Mouse (Mus musculus): ENCODE measurements around the gene Dst. TPM values are rescaled to one million over a fixed set of nuclear protein-coding genes. Genes with fewer than 3 reads are reported as not detected.

The Dst gene
- polyA plus RNA-seq, 1 experiment: 55.8 TPM

- Histone ChIP-seq H3K4me3 (ENCODE audit: insufficient read depth, low read depth, low read length) (no peak overlapping the region), H3K27me3 (replicated peaks; ENCODE audit: control insufficient read depth, insufficient read depth, low read length) (no peaks in the 10 kb centered on the region), H3K27ac (ENCODE audit: insufficient read depth, low read depth, low read length) (no peak overlapping the region), H3K36me3 (ENCODE audit: control insufficient read depth, insufficient read depth, low read length) (no peaks in the 10 kb centered on the region), H3K4me1 (ENCODE audit: control insufficient read depth, insufficient read depth, low read length) (no peaks in the 10 kb centered on the region)
- peak; percentile 39 for DNase-seq
- 11% methylated on average over 18 of the region's 18 CpGs for WGBS
- TF ChIP-seq POLR2A (IDR thresholded peaks at IDR 0.05; ENCODE audit: low read depth, low read length): no peak
- no peak for TF ChIP-seq CTCF (conservative IDR thresholded peaks at IDR 0.05; ENCODE audit: insufficient read depth, insufficient read length, low read depth, low read length)
Observed at GRCm38 (mm10) chr1:33883102-33883839, 24.8 kb upstream of the Dst start.

GRCm38 (mm10) chr1:33892784-33893183 lies 15.2 kb upstream of the Dst start:
- no peaks in the 10 kb centered on the region for H3K4me1 ChIP-seq (ENCODE audit: control insufficient read depth, insufficient read depth, low read length)
- no peak overlapping the region for H3K4me3 ChIP-seq (ENCODE audit: insufficient read depth, low read depth, low read length)
- no peak overlapping the region for H3K27ac ChIP-seq (ENCODE audit: insufficient read depth, low read depth, low read length)
- DNase-seq: peak; percentile 46
- no peaks in the 10 kb centered on the region for H3K36me3 ChIP-seq (ENCODE audit: control insufficient read depth, insufficient read depth, low read length)
- H3K27me3 ChIP-seq (replicated peaks; ENCODE audit: control insufficient read depth, insufficient read depth, low read length): no peaks in the 10 kb centered on the region; the same call in 1 of the 2 replicates
- TF ChIP-seq POLR2A (IDR thresholded peaks at IDR 0.05; ENCODE audit: low read depth, low read length) (no peak), CTCF (conservative IDR thresholded peaks at IDR 0.05; ENCODE audit: insufficient read depth, insufficient read length, low read depth, low read length) (peak; percentile 44)
- WGBS: 61% methylated on average over 10 of the region's 10 CpGs

- Histone ChIP-seq H3K27ac (ENCODE audit: insufficient read depth, low read depth, low read length) (no peak overlapping the region), H3K4me1 (ENCODE audit: control insufficient read depth, insufficient read depth, low read length) (no peaks in the 10 kb centered on the region), H3K4me3 (ENCODE audit: insufficient read depth, low read depth, low read length) (no peak overlapping the region), H3K27me3 (replicated peaks; ENCODE audit: control insufficient read depth, insufficient read depth, low read length) (no peaks in the 10 kb centered on the region), H3K36me3 (ENCODE audit: control insufficient read depth, insufficient read depth, low read length) (no peaks in the 10 kb centered on the region)
- TF ChIP-seq CTCF (conservative IDR thresholded peaks at IDR 0.05; ENCODE audit: insufficient read depth, insufficient read length, low read depth, low read length) (no peak), POLR2A (IDR thresholded peaks at IDR 0.05; ENCODE audit: low read depth, low read length) (no peak)
- WGBS: 49% methylated on average over 6 of the region's 6 CpGs
- DNase-seq: no peak
Observed at GRCm38 (mm10) chr1:33896116-33896515, 11.9 kb upstream of the Dst start.

- Histone ChIP-seq H3K4me1 (ENCODE audit: control insufficient read depth, insufficient read depth, low read length) (no peaks in the 10 kb centered on the region), H3K4me3 (ENCODE audit: insufficient read depth, low read depth, low read length) (no peak overlapping the region), H3K27me3 (replicated peaks; ENCODE audit: control insufficient read depth, insufficient read depth, low read length) (no peaks in the 10 kb centered on the region), H3K27ac (ENCODE audit: insufficient read depth, low read depth, low read length) (no peak overlapping the region), H3K36me3 (ENCODE audit: control insufficient read depth, insufficient read depth, low read length) (no peaks in the 10 kb centered on the region)
- WGBS: 78% methylated on average over 4 of the region's 4 CpGs
- no peak for DNase-seq
- TF ChIP-seq CTCF (conservative IDR thresholded peaks at IDR 0.05; ENCODE audit: insufficient read depth, insufficient read length, low read depth, low read length): no peak
- no peak for TF ChIP-seq POLR2A (IDR thresholded peaks at IDR 0.05; ENCODE audit: low read depth, low read length)
Observed at GRCm38 (mm10) chr1:33896666-33897065, 11.4 kb upstream of the Dst start.

- Histone ChIP-seq H3K27ac (ENCODE audit: insufficient read depth, low read depth, low read length) (no peak overlapping the region), H3K4me1 (ENCODE audit: control insufficient read depth, insufficient read depth, low read length) (no peaks in the 10 kb centered on the region), H3K4me3 (ENCODE audit: insufficient read depth, low read depth, low read length) (no peak overlapping the region), H3K36me3 (ENCODE audit: control insufficient read depth, insufficient read depth, low read length) (no peaks in the 10 kb centered on the region), H3K27me3 (replicated peaks; ENCODE audit: control insufficient read depth, insufficient read depth, low read length) (no peaks in the 10 kb centered on the region)
- 86% methylated on average over 11 of the region's 11 CpGs for WGBS
- TF ChIP-seq CTCF (conservative IDR thresholded peaks at IDR 0.05; ENCODE audit: insufficient read depth, insufficient read length, low read depth, low read length) (no peak), POLR2A (IDR thresholded peaks at IDR 0.05; ENCODE audit: low read depth, low read length) (no peak)
- no peak for DNase-seq
Observed at GRCm38 (mm10) chr1:33897426-33897825, 10.6 kb upstream of the Dst start.

GRCm38 (mm10) chr1:33898373-33898772 lies 9.7 kb upstream of the Dst start:
- Histone ChIP-seq H3K36me3 (ENCODE audit: control insufficient read depth, insufficient read depth, low read length) (no peaks in the 10 kb centered on the region), H3K4me1 (ENCODE audit: control insufficient read depth, insufficient read depth, low read length) (no peaks in the 10 kb centered on the region), H3K4me3 (ENCODE audit: insufficient read depth, low read depth, low read length) (no peak overlapping the region), H3K27me3 (replicated peaks; ENCODE audit: control insufficient read depth, insufficient read depth, low read length) (no peaks in the 10 kb centered on the region), H3K27ac (ENCODE audit: insufficient read depth, low read depth, low read length) (no peak overlapping the region)
- no peak for TF ChIP-seq CTCF (conservative IDR thresholded peaks at IDR 0.05; ENCODE audit: insufficient read depth, insufficient read length, low read depth, low read length)
- 89% methylated on average over 6 of the region's 6 CpGs for WGBS
- DNase-seq: no peak

- WGBS: 72% methylated on average over 8 of the region's 8 CpGs
- no peak for DNase-seq
- H3K36me3 ChIP-seq (ENCODE audit: control insufficient read depth, insufficient read depth, low read length): no peaks in the 10 kb centered on the region
- H3K4me3 ChIP-seq (ENCODE audit: insufficient read depth, low read depth, low read length): no peak overlapping the region
- no peaks in the 10 kb centered on the region for H3K4me1 ChIP-seq (ENCODE audit: control insufficient read depth, insufficient read depth, low read length)
- TF ChIP-seq POLR2A (IDR thresholded peaks at IDR 0.05; ENCODE audit: low read depth, low read length) (no peak), CTCF (conservative IDR thresholded peaks at IDR 0.05; ENCODE audit: insufficient read depth, insufficient read length, low read depth, low read length) (no peak)
- no peaks in the 10 kb centered on the region for H3K27me3 ChIP-seq (replicated peaks; ENCODE audit: control insufficient read depth, insufficient read depth, low read length)
- H3K27ac ChIP-seq (ENCODE audit: insufficient read depth, low read depth, low read length): no peak overlapping the region
Observed at GRCm38 (mm10) chr1:33900175-33900574, 7.8 kb upstream of the Dst start.

Measured in kidney, adult 2 months (tissue).